Mouse (Mus musculus) forebrain, embryonic 15.5 days (tissue): ENCODE data around the gene Nup214. TPM values are rescaled to one million over a fixed set of nuclear protein-coding genes. Genes with fewer than 3 reads are reported as not detected.

Experiments used
- ATAC-seq: fragments of 200-750 bp; cut with Nextera tagmentation; replicated peaks from 2 replicates; pipeline ENCODE4 v1.8.0; 2017; ENCODE audit warnings: mild to moderate bottlenecking, moderate TSS enrichment, moderate library complexity
- H3K27ac ChIP-seq: fragments of 300-500 bp; sonication (generic); replicated peaks from 2 replicates; pipeline ENCODE4 v1.5.1; 2015; ENCODE audit warnings: mild to moderate bottlenecking, inconsistent platforms
- H3K27me3 ChIP-seq: fragments of 300-500 bp; sonication (generic); 2 replicates; pipeline ENCODE4 v1.6.1; 2015; ENCODE audit warnings: inconsistent platforms
- H3K36me3 ChIP-seq: fragments of 300-500 bp; sonication (generic); 2 replicates; pipeline ENCODE4 v1.6.1; 2015; ENCODE audit warnings: mild to moderate bottlenecking, inconsistent platforms
- H3K4me1 ChIP-seq: fragments of 300-500 bp; sonication (generic); 2 replicates; pipeline ENCODE4 v1.6.1; 2015; ENCODE audit warnings: inconsistent platforms
- H3K4me2 ChIP-seq: fragments of 300-500 bp; sonication (generic); replicated peaks from 2 replicates; pipeline ENCODE4 v1.6.1; 2015; ENCODE audit warnings: mild to moderate bottlenecking, inconsistent platforms
- H3K4me3 ChIP-seq: fragments of 300-500 bp; sonication (generic); 2 replicates; pipeline ENCODE4 v1.5.1; 2015; ENCODE audit warnings: mild to moderate bottlenecking, inconsistent platforms
- H3K9ac ChIP-seq: fragments of 300-500 bp; sonication (generic); replicated peaks from 2 replicates; pipeline ENCODE4 v1.6.1; 2015; ENCODE audit warnings: mild to moderate bottlenecking, inconsistent platforms
- H3K9me3 ChIP-seq: fragments of 300-500 bp; sonication (generic); 2 replicates; pipeline ENCODE4 v1.6.1; 2016; ENCODE audit warnings: inconsistent platforms
- WGBS: fragments of 180-500 bp; shearing (Covaris S2); methylation state at CpG from one replicate; pipeline ENCODE4 v1.1.7; 2015; ENCODE audit warnings: mixed read lengths; 5-methylcytosine and 5-hydroxymethylcytosine counted together
- polyA plus RNA-seq: library from polyadenylated mRNA; unstranded; fragments of >200 nt; fragmentation: Nextera tagmentation; extraction: Ambion mirVana; gene quantifications from 2 replicates; pipeline ENCODE4 v1.2.1, GENCODE M21; 2015

Gene Nup214
- polyA plus RNA-seq, 1 experiment from 2014 or later, result 72.9 TPM

GRCm38 (mm10) chr2:31966801-31967200, 7.4 kb upstream of the Nup214 start:
- Histone ChIP-seq H3K36me3 (peaks cover 12% of the 10 kb centered on the region), H3K4me1 (peaks cover 18% of the 10 kb centered on the region), H3K9ac (no peak overlapping the region), H3K27ac (no peak overlapping the region), H3K9me3 (no peaks in the 10 kb centered on the region), H3K27me3 (no peaks in the 10 kb centered on the region), H3K4me2 (no peak overlapping the region), H3K4me3 (no peak overlapping the region)
- ATAC-seq, result no peak
- 71% methylated on average over 8 of the region's 8 CpGs for WGBS

DNA sequence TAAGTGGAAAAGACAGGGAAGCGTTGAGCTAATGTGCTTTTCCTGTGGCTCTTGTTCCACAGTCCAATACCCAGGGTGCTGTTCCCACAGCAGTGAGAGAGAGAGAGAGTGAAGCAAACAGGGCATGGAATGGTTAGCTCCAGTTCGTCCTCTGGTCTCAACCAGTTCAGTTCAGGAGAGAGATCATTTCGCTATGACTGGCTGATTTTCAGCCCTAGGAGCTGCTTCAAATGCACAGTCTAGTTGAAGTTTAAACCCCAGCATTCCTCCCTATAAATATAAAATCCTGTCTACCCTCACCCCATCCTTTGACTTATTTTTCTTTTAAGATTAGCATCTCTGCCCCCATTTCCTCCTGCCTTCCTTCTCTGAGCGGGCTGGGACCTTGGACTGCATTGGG, 1.6 kb upstream of the Nup214 start:
- Histone ChIP-seq H3K9me3 (no peaks in the 10 kb centered on the region), H3K9ac (no peak overlapping the region), H3K4me1 (peaks cover 17% of the 10 kb centered on the region), H3K4me3 (no peak overlapping the region), H3K27me3 (no peaks in the 10 kb centered on the region), H3K27ac (no peak overlapping the region), H3K4me2 (no peak overlapping the region), H3K36me3 (peaks cover 34% of the 10 kb centered on the region)
- WGBS, result 90% methylated on average over 4 of the region's 4 CpGs
- no peak for ATAC-seq

GRCm38 (mm10) chr2:31974809-31975371, 654 bp downstream of the Nup214 start:
- Histone ChIP-seq H3K9me3 (no peaks in the 10 kb centered on the region), H3K4me2 (peak overlapping the region; percentile 65), H3K9ac (peak overlapping the region; percentile 90), H3K36me3 (peaks cover 53% of the 10 kb centered on the region), H3K4me3 (peak overlapping the region; percentile 85), H3K27ac (peak overlapping the region; percentile 73; the same call in 1 of the 2 replicates), H3K4me1 (peaks cover 17% of the 10 kb centered on the region), H3K27me3 (no peaks in the 10 kb centered on the region)
- 11% methylated on average over 13 of the region's 13 CpGs for WGBS
- ATAC-seq, result no peak

DNA sequence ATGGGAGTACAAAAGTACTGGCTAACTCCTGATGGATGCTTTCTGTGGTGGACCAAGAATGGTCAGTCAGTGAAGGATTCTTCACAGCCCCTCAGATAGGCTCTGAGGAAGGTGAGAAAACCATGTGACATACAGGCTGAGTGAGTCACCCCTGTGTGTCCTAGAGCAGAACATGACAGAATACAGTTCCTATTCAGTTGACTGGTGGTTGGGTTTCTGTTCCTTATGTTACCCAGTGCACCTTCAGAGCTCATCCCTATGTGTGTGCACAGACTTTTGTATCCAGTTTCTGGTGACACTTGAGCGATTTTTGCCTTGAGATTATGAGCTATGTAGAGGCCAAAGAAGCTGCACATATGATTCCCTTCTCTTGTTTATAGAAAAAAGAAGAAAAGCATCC, 13.5 kb downstream of the Nup214 start:
- Histone ChIP-seq H3K27me3 (no peaks in the 10 kb centered on the region), H3K9ac (no peak overlapping the region), H3K4me1 (no peaks in the 10 kb centered on the region), H3K4me2 (no peak overlapping the region), H3K9me3 (no peaks in the 10 kb centered on the region), H3K36me3 (peaks cover 98% of the 10 kb centered on the region), H3K27ac (no peak overlapping the region), H3K4me3 (no peak overlapping the region)
- 97% methylated on average over 1 of the region's 1 CpGs for WGBS
- no peak for ATAC-seq

GRCm38 (mm10) chr2:31990961-31991360, 16.7 kb downstream of the Nup214 start:
- Histone ChIP-seq H3K9me3 (no peaks in the 10 kb centered on the region), H3K4me2 (no peak overlapping the region), H3K4me3 (no peak overlapping the region), H3K4me1 (no peaks in the 10 kb centered on the region), H3K27me3 (no peaks in the 10 kb centered on the region), H3K9ac (no peak overlapping the region), H3K36me3 (peaks cover 95% of the 10 kb centered on the region), H3K27ac (no peak overlapping the region)
- WGBS, result 98% methylated on average over 4 of the region's 4 CpGs
- ATAC-seq, result no peak

GRCm38 (mm10) chr2:31994896-31995295, 20.7 kb downstream of the Nup214 start:
- H3K27ac ChIP-seq, result no peak overlapping the region
- no peaks in the 10 kb centered on the region for H3K9me3 ChIP-seq
- no peaks in the 10 kb centered on the region for H3K4me1 ChIP-seq
- H3K36me3 ChIP-seq, result peaks cover 96% of the 10 kb centered on the region
- H3K9ac ChIP-seq, result no peak overlapping the region
- H3K4me2 ChIP-seq, result no peak overlapping the region
- no peak overlapping the region for H3K4me3 ChIP-seq
- H3K27me3 ChIP-seq, result no peaks in the 10 kb centered on the region
- WGBS, result 91% methylated on average over 9 of the region's 9 CpGs
- ATAC-seq, result no peak

DNA sequence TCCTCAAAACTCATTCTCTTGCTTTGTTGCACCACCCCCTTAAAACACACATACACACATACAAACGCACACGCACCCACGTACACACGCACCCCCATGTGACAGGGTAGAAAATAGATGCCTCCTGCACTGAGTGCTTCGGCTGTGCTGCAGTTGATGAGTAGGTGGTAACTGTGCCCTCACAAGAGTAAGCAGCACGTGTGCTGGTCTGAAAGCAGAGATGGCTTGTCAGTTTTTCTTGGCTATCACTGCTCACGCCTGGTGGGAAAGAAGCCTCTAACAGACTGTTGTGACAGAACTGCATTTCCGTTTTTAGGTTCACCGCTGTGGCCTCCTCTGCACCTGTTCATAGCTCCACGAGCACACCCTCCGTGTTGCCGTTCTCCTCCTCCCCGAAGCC, 21.8 kb downstream of the Nup214 start:
- H3K27ac ChIP-seq, result no peak overlapping the region
- H3K9me3 ChIP-seq, result no peaks in the 10 kb centered on the region
- WGBS, result 96% methylated on average over 13 of the region's 13 CpGs
- no peaks in the 10 kb centered on the region for H3K27me3 ChIP-seq
- H3K4me1 ChIP-seq, result no peaks in the 10 kb centered on the region
- H3K4me3 ChIP-seq, result no peak overlapping the region
- H3K9ac ChIP-seq, result no peak overlapping the region
- peaks cover 92% of the 10 kb centered on the region for H3K36me3 ChIP-seq
- H3K4me2 ChIP-seq, result no peak overlapping the region
- ATAC-seq, result no peak

DNA sequence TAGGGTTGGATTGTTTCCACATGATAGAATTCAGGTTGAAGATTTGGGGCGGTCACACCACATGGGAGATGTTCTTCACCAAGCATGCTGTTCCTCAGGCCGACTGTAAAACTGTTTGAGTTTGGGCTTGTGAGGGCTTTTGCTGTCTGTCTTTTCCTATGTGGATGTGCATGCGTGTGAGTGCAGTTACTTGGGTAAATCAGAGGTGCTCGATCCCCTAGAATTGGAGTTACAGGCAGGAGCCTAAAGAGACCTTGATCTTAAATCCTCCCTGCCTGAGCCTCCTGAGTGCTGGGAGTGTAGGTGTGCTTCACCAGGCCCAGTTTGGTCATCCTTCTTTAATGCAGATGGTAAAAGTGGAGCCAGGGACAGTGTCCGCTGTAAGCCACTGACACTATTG, 23.3 kb downstream of the Nup214 start:
- ATAC-seq, result no peak
- H3K9me3 ChIP-seq, result no peaks in the 10 kb centered on the region
- no peak overlapping the region for H3K9ac ChIP-seq
- 94% methylated on average over 5 of the region's 5 CpGs for WGBS
- H3K4me1 ChIP-seq, result no peaks in the 10 kb centered on the region
- H3K27me3 ChIP-seq, result no peaks in the 10 kb centered on the region
- H3K36me3 ChIP-seq, result peaks cover 83% of the 10 kb centered on the region
- H3K4me3 ChIP-seq, result no peak overlapping the region
- H3K27ac ChIP-seq, result no peak overlapping the region
- H3K4me2 ChIP-seq, result no peak overlapping the region

GRCm38 (mm10) chr2:31998443-31998842, 24.2 kb downstream of the Nup214 start:
- Histone ChIP-seq H3K4me2 (no peak overlapping the region), H3K4me3 (no peak overlapping the region), H3K4me1 (no peaks in the 10 kb centered on the region), H3K9ac (no peak overlapping the region), H3K27me3 (no peaks in the 10 kb centered on the region), H3K9me3 (no peaks in the 10 kb centered on the region), H3K27ac (no peak overlapping the region), H3K36me3 (peaks cover 83% of the 10 kb centered on the region)
- ATAC-seq, result no peak
- WGBS, result 76% methylated on average over 2 of the region's 2 CpGs

DNA sequence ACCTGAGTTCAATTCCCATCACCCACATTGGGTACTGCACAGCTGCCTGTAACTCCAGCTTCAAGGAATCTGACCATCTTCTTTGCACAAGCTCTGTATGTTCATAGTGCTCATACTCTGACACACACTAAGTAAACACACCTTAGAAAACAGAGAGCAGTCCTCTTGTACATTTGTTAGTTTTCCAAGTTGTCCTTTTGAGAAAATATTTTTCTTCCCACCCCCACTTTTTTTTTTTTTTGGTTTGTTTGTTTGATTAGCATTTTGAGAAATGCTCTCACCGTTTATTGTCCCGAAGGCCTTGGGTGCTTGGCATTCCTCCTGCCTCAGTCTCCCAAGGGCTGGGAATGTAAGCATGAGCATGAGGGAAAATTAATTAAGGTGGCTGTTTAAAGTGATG, 34.1 kb downstream of the Nup214 start:
- no peak overlapping the region for H3K9ac ChIP-seq
- no peak overlapping the region for H3K27ac ChIP-seq
- H3K27me3 ChIP-seq, result no peaks in the 10 kb centered on the region
- no peak for ATAC-seq
- peaks cover 86% of the 10 kb centered on the region for H3K36me3 ChIP-seq
- no peak overlapping the region for H3K4me2 ChIP-seq
- WGBS, result 93% methylated on average over 2 of the region's 2 CpGs
- H3K4me3 ChIP-seq, result no peak overlapping the region
- H3K9me3 ChIP-seq, result no peaks in the 10 kb centered on the region
- H3K4me1 ChIP-seq, result no peaks in the 10 kb centered on the region

DNA sequence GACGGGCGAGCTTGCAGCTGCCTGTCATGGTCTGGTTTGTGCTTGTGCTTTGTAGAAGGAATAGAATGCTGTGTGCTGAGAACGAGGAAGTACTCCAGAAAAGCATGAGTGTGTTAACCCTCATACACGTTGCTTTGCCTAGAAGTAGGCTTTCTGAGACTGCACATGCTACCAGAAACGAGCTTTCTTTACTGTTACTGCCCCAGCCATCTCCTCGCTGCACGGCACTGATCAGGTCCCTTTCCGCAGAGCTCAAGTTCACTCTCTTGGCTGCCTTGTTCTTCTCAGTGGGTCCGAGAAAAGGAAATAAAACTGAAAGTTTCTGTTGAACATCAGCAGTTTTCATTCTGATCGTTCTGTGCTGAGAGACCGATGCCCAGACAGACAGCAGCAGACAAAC, 34.5 kb downstream of the Nup214 start:
- H3K9me3 ChIP-seq, result no peaks in the 10 kb centered on the region
- no peak overlapping the region for H3K4me2 ChIP-seq
- no peaks in the 10 kb centered on the region for H3K27me3 ChIP-seq
- H3K4me3 ChIP-seq, result no peak overlapping the region
- 87% methylated on average over 11 of the region's 11 CpGs for WGBS
- no peak for ATAC-seq
- no peak overlapping the region for H3K9ac ChIP-seq
- H3K27ac ChIP-seq, result no peak overlapping the region
- no peaks in the 10 kb centered on the region for H3K4me1 ChIP-seq
- peaks cover 86% of the 10 kb centered on the region for H3K36me3 ChIP-seq

GRCm38 (mm10) chr2:32019704-32020103, 45.5 kb downstream of the Nup214 start:
- peaks cover 81% of the 10 kb centered on the region for H3K36me3 ChIP-seq
- H3K27me3 ChIP-seq, result no peaks in the 10 kb centered on the region
- no peak overlapping the region for H3K4me3 ChIP-seq
- H3K27ac ChIP-seq, result no peak overlapping the region
- 85% methylated on average over 4 of the region's 4 CpGs for WGBS
- ATAC-seq, result no peak
- H3K4me2 ChIP-seq, result no peak overlapping the region
- H3K4me1 ChIP-seq, result no peaks in the 10 kb centered on the region
- no peak overlapping the region for H3K9ac ChIP-seq
- no peaks in the 10 kb centered on the region for H3K9me3 ChIP-seq

DNA sequence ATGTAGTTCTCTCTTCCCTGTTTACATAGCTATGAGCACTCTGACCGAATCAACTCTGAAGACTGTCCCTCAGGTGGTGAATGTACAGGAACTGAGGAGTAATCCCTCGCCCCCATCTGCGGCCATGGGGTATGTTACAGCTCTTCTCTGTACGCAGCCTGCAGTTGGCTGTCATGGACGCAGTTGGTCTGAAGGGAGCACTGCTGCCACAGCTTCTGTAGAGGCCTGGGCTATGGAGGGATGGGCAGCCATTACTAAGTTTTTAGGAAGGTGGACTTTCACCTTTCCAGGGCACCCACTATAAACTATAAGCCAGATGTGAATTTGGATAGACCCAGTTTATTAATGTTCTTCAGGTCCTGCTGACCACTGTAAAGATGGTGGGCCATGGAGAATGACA, 46.0 kb downstream of the Nup214 start:
- H3K4me2 ChIP-seq, result no peak overlapping the region
- no peak overlapping the region for H3K4me3 ChIP-seq
- no peaks in the 10 kb centered on the region for H3K27me3 ChIP-seq
- no peaks in the 10 kb centered on the region for H3K9me3 ChIP-seq
- no peak overlapping the region for H3K27ac ChIP-seq
- 97% methylated on average over 5 of the region's 5 CpGs for WGBS
- ATAC-seq, result no peak
- H3K36me3 ChIP-seq, result peaks cover 85% of the 10 kb centered on the region
- H3K9ac ChIP-seq, result no peak overlapping the region
- H3K4me1 ChIP-seq, result no peaks in the 10 kb centered on the region
